Mouse (Mus musculus): ENCODE measurements around the gene Serpina16. TPM values are rescaled to one million over a fixed set of nuclear protein-coding genes. Genes with fewer than 3 reads are reported as not detected.

The Serpina16 gene
- not detected in 2 replicates for polyA plus RNA-seq (2015; fragmentation: Nextera tagmentation; extraction: Ambion mirVana)

GRCm38 (mm10) chr12:103676039-103676438 is at the start of gene Serpina16:
Gene Serpina16, minus strand, starts transcription at chr12:103676139.
- Histone ChIP-seq H3K9ac (replicated peaks; ENCODE audit: low read depth, low read length) (no peak within 1 kb of the TSS), H3K4me2 (ENCODE audit: low read length) (no peak within 1 kb of the TSS), H3K4me3 (replicated peaks; ENCODE audit: low read length) (no peak within 1 kb of the TSS), H3K4me1 (replicated peaks; ENCODE audit: control insufficient read depth, insufficient read depth, low read length) (no peaks in the 10 kb centered on the region), H3K36me3 (ENCODE audit: control insufficient read depth, insufficient read depth) (no peaks in the 10 kb centered on the region), H3K9me3 (ENCODE audit: control insufficient read depth, low read length) (no peaks in the 10 kb centered on the region), H3K27me3 (replicated peaks; ENCODE audit: control insufficient read depth, insufficient read depth, low read length) (no peaks in the 10 kb centered on the region), H3K27ac (ENCODE audit: low read length) (no peak within 1 kb of the TSS)
- WGBS, result 89% methylated on average over 1 of the region's 1 CpGs
- ATAC-seq, result no peak

GRCm38 (mm10) chr12:103711537-103711936 is 35.6 kb upstream of the Serpina16 start:
- no peak for ATAC-seq
- Histone ChIP-seq H3K4me2 (ENCODE audit: low read length) (no peak overlapping the region), H3K36me3 (ENCODE audit: control insufficient read depth, insufficient read depth) (no peaks in the 10 kb centered on the region), H3K4me1 (replicated peaks; ENCODE audit: control insufficient read depth, insufficient read depth, low read length) (no peaks in the 10 kb centered on the region), H3K27ac (ENCODE audit: low read length) (no peak overlapping the region), H3K9ac (replicated peaks; ENCODE audit: low read depth, low read length) (no peak overlapping the region), H3K9me3 (ENCODE audit: control insufficient read depth, low read length) (no peaks in the 10 kb centered on the region; the same call in 1 of the 2 replicates), H3K27me3 (replicated peaks; ENCODE audit: control insufficient read depth, insufficient read depth, low read length) (no peaks in the 10 kb centered on the region), H3K4me3 (replicated peaks; ENCODE audit: low read length) (no peak overlapping the region)
- 73% methylated on average over 3 of the region's 3 CpGs for WGBS

GRCm38 (mm10) chr12:103710405-103710804 is 34.5 kb upstream of the Serpina16 start:
- no peak overlapping the region for H3K27ac ChIP-seq (ENCODE audit: low read length)
- no peak for ATAC-seq
- no peak overlapping the region for H3K9ac ChIP-seq (replicated peaks; ENCODE audit: low read depth, low read length)
- no peaks in the 10 kb centered on the region for H3K36me3 ChIP-seq (ENCODE audit: control insufficient read depth, insufficient read depth)
- no peak overlapping the region for H3K4me3 ChIP-seq (replicated peaks; ENCODE audit: low read length)
- H3K27me3 ChIP-seq (replicated peaks; ENCODE audit: control insufficient read depth, insufficient read depth, low read length), result no peaks in the 10 kb centered on the region
- H3K4me1 ChIP-seq (replicated peaks; ENCODE audit: control insufficient read depth, insufficient read depth, low read length), result no peaks in the 10 kb centered on the region
- H3K9me3 ChIP-seq (ENCODE audit: control insufficient read depth, low read length), result no peaks in the 10 kb centered on the region; the same call in 1 of the 2 replicates
- no peak overlapping the region for H3K4me2 ChIP-seq (ENCODE audit: low read length)
- 65% methylated on average over 1 of the region's 1 CpGs for WGBS

GRCm38 (mm10) chr12:103706113-103706512 is 30.2 kb upstream of the Serpina16 start:
- H3K4me2 ChIP-seq (ENCODE audit: low read length), result no peak overlapping the region
- H3K9ac ChIP-seq (replicated peaks; ENCODE audit: low read depth, low read length), result no peak overlapping the region
- 88% methylated on average over 4 of the region's 4 CpGs for WGBS
- H3K36me3 ChIP-seq (ENCODE audit: control insufficient read depth, insufficient read depth), result no peaks in the 10 kb centered on the region
- no peaks in the 10 kb centered on the region for H3K4me1 ChIP-seq (replicated peaks; ENCODE audit: control insufficient read depth, insufficient read depth, low read length)
- H3K27me3 ChIP-seq (replicated peaks; ENCODE audit: control insufficient read depth, insufficient read depth, low read length), result no peaks in the 10 kb centered on the region
- no peak for ATAC-seq
- no peak overlapping the region for H3K4me3 ChIP-seq (replicated peaks; ENCODE audit: low read length)
- H3K9me3 ChIP-seq (ENCODE audit: control insufficient read depth, low read length), result no peaks in the 10 kb centered on the region; the same call in 1 of the 2 replicates
- no peak overlapping the region for H3K27ac ChIP-seq (ENCODE audit: low read length)

GRCm38 (mm10) chr12:103705547-103705946 is 29.6 kb upstream of the Serpina16 start:
- WGBS, result 64% methylated on average over 2 of the region's 2 CpGs
- no peak for ATAC-seq

GRCm38 (mm10) chr12:103700144-103700750 is 24.3 kb upstream of the Serpina16 start:
- H3K36me3 ChIP-seq (ENCODE audit: control insufficient read depth, insufficient read depth), result no peaks in the 10 kb centered on the region
- H3K9ac ChIP-seq (replicated peaks; ENCODE audit: low read depth, low read length), result no peak overlapping the region
- H3K27ac ChIP-seq (ENCODE audit: low read length), result no peak overlapping the region
- H3K4me1 ChIP-seq (replicated peaks; ENCODE audit: control insufficient read depth, insufficient read depth, low read length), result no peaks in the 10 kb centered on the region
- H3K9me3 ChIP-seq (ENCODE audit: control insufficient read depth, low read length), result no peaks in the 10 kb centered on the region
- H3K4me2 ChIP-seq (ENCODE audit: low read length), result no peak overlapping the region
- ATAC-seq, result no peak
- WGBS, result 83% methylated on average over 4 of the region's 4 CpGs
- H3K27me3 ChIP-seq (replicated peaks; ENCODE audit: control insufficient read depth, insufficient read depth, low read length), result no peaks in the 10 kb centered on the region
- no peak overlapping the region for H3K4me3 ChIP-seq (replicated peaks; ENCODE audit: low read length)

More at GRCm38 (mm10) chr12:103705547-103705946, 29.6 kb upstream of the Serpina16 start:
- no peaks in the 10 kb centered on the region for H3K4me1 ChIP-seq (replicated peaks; ENCODE audit: control insufficient read depth, insufficient read depth, low read length)
- H3K4me2 ChIP-seq (ENCODE audit: low read length), result no peak overlapping the region
- H3K4me3 ChIP-seq (replicated peaks; ENCODE audit: low read length), result no peak overlapping the region
- no peak overlapping the region for H3K9ac ChIP-seq (replicated peaks; ENCODE audit: low read depth, low read length)
- no peak overlapping the region for H3K27ac ChIP-seq (ENCODE audit: low read length)
- no peaks in the 10 kb centered on the region; the same call in 1 of the 2 replicates for H3K9me3 ChIP-seq (ENCODE audit: control insufficient read depth, low read length)
- H3K27me3 ChIP-seq (replicated peaks; ENCODE audit: control insufficient read depth, insufficient read depth, low read length), result no peaks in the 10 kb centered on the region
- no peaks in the 10 kb centered on the region for H3K36me3 ChIP-seq (ENCODE audit: control insufficient read depth, insufficient read depth)

- ATAC-seq, result no peak
- Histone ChIP-seq H3K9me3 (ENCODE audit: control insufficient read depth, low read length) (peaks cover 3% of the 10 kb centered on the region; the same call in 1 of the 2 replicates), H3K4me2 (ENCODE audit: low read length) (no peak within 1 kb of the TSS), H3K27ac (ENCODE audit: low read length) (no peak within 1 kb of the TSS), H3K4me3 (replicated peaks; ENCODE audit: low read length) (no peak within 1 kb of the TSS), H3K36me3 (ENCODE audit: control insufficient read depth, insufficient read depth) (no peaks in the 10 kb centered on the region), H3K9ac (replicated peaks; ENCODE audit: low read depth, low read length) (no peak within 1 kb of the TSS), H3K4me1 (replicated peaks; ENCODE audit: control insufficient read depth, insufficient read depth, low read length) (no peaks in the 10 kb centered on the region), H3K27me3 (replicated peaks; ENCODE audit: control insufficient read depth, insufficient read depth, low read length) (no peaks in the 10 kb centered on the region)
- WGBS, result 85% methylated on average over 8 of the region's 8 CpGs
Observed at GRCm38 (mm10) chr12:103695429-103695828, 19.5 kb upstream of the Serpina16 start, which contains the start of gene Serpina1f. Gene Serpina1f, minus strand, starts transcription at chr12:103695529.

GRCm38 (mm10) chr12:103688221-103688814 is 12.4 kb upstream of the Serpina16 start:
- no peak overlapping the region for H3K4me3 ChIP-seq (replicated peaks; ENCODE audit: low read length)
- WGBS, result 68% methylated on average over 3 of the region's 3 CpGs
- ATAC-seq, result no peak

GRCm38 (mm10) chr12:103687021-103687420 is 11.1 kb upstream of the Serpina16 start:
- no peak overlapping the region for H3K27ac ChIP-seq (ENCODE audit: low read length)
- 84% methylated on average over 7 of the region's 7 CpGs for WGBS
- H3K27me3 ChIP-seq (replicated peaks; ENCODE audit: control insufficient read depth, insufficient read depth, low read length), result no peaks in the 10 kb centered on the region
- no peaks in the 10 kb centered on the region for H3K36me3 ChIP-seq (ENCODE audit: control insufficient read depth, insufficient read depth)
- H3K4me1 ChIP-seq (replicated peaks; ENCODE audit: control insufficient read depth, insufficient read depth, low read length), result no peaks in the 10 kb centered on the region
- H3K9me3 ChIP-seq (ENCODE audit: control insufficient read depth, low read length), result peaks cover 3% of the 10 kb centered on the region; the same call in 1 of the 2 replicates
- no peak overlapping the region for H3K4me3 ChIP-seq (replicated peaks; ENCODE audit: low read length)
- no peak overlapping the region for H3K9ac ChIP-seq (replicated peaks; ENCODE audit: low read depth, low read length)
- no peak overlapping the region for H3K4me2 ChIP-seq (ENCODE audit: low read length)
- no peak for ATAC-seq

More at GRCm38 (mm10) chr12:103688221-103688814, 12.4 kb upstream of the Serpina16 start:
- H3K27me3 ChIP-seq (replicated peaks; ENCODE audit: control insufficient read depth, insufficient read depth, low read length), result no peaks in the 10 kb centered on the region
- peaks cover 3% of the 10 kb centered on the region; the same call in 1 of the 2 replicates for H3K9me3 ChIP-seq (ENCODE audit: control insufficient read depth, low read length)
- H3K4me2 ChIP-seq (ENCODE audit: low read length), result no peak overlapping the region
- H3K9ac ChIP-seq (replicated peaks; ENCODE audit: low read depth, low read length), result no peak overlapping the region
- H3K27ac ChIP-seq (ENCODE audit: low read length), result no peak overlapping the region
- H3K36me3 ChIP-seq (ENCODE audit: control insufficient read depth, insufficient read depth), result no peaks in the 10 kb centered on the region
- H3K4me1 ChIP-seq (replicated peaks; ENCODE audit: control insufficient read depth, insufficient read depth, low read length), result no peaks in the 10 kb centered on the region
